Mouse (Mus musculus): ENCODE results near the gene Fbxo24.

DNA sequence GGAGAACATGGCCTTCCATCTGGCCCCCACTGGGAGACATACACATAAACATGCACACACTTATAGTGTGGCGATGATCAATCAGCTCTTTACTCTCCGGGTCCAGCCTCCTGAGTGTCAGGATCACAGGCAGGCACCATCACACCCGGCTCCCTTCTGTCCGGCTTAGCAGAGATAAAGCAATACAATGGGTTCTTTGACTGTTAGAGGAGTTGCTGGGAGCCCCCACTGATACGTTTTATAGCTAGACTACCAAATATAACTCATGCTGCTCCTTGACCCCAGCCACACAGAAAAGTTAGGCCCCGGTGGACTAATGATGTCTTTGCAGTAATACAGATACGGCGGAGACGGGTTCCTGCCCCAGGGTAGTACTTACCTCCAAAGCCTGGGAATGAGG, 34.3 kb upstream of the Fbxo24 start:
- no peak for TF ChIP-seq ZKSCAN1 (IDR thresholded peaks at IDR 0.05; ENCODE audit: borderline replicate concordance, low read depth, low read length)
- TF ChIP-seq CTCF (conservative IDR thresholded peaks at IDR 0.05 in 1 of 2, IDR thresholded peaks at IDR 0.05 in 1 of 2; ENCODE audit: low read depth in 2 of 2, low read length in 2 of 2) = no peak
- no peak for TF ChIP-seq NRF1 (IDR thresholded peaks at IDR 0.05; ENCODE audit: low read depth, low read length)
- no peak for TF ChIP-seq POLR2A (IDR thresholded peaks at IDR 0.05; ENCODE audit: low read depth, low read length)
- TF ChIP-seq CHD2 (IDR thresholded peaks at IDR 0.05; ENCODE audit: low read length) = no peak
- TF ChIP-seq CHD1 (IDR thresholded peaks at IDR 0.05; ENCODE audit: low read depth, low read length) = no peak

All from CH12.LX (cell line).